Mouse (Mus musculus): Measurements from ENCODE around the gene Ttc16. TPM values are rescaled to one million over a fixed set of nuclear protein-coding genes. Genes with fewer than 3 reads are reported as not detected.

Ttc16 gene
- polyA plus RNA-seq (2015; fragmentation: Nextera tagmentation; extraction: Ambion mirVana) = 0.07 TPM in 1 of 2 replicates, not detected in the other

GRCm38 (mm10) chr2:32775359-32776074, at the start of gene Ttc16, which contains the start of gene Ptrh1:
Gene Ttc16 (minus strand): TSS chr2:32775633.
Gene Ptrh1 (plus strand): TSS chr2:32775786.

GRCm38 (mm10) chr2:32784048-32784681, 8.7 kb upstream of the Ttc16 start, which contains the start of gene Cfap157:
Gene Cfap157 (minus strand): TSS chr2:32784428.

DNA sequence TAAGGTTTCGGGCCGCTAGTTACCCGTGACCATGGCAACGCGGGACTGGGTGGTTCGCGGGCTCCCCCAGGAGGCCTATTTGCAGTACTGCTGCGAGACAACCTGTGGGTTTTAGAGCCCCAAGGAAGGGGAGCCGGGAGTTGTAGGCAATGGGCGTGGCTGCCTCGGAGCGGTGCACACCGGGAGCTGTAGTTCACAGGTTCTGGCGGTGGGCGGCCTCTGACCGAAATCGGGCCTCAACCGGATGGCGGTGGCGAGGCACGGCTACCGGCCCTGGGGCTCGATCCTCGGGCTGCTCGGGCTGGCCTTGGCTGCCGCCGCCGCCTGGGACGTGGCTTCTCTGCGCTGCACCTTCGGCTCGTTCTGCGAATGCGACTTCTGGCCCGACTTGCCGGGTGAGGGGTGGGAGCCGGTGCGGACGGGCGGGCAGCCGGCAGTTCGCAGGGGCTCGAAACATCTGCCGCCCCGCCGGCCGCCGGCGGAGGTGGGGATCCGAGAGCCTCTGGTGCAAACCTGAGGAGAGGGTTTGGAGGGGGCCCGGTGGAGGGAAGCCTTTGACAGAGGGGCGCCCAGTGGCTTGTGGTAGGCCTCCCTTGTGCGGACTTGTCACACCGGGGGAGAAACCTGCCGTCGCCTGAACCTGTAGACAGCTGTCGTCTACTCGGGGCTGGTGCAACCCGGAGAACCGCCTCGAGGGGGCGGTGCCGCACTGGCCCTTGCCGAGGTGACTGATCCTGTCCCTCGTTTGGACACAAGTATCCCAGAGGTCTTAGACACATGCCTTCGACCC, 18.2 kb downstream of the Ttc16 start, which contains the start of gene Tor2a:
TSS of gene Tor2a (plus strand) at position 179 of the 790 bp plus-strand sequence.

DNA sequence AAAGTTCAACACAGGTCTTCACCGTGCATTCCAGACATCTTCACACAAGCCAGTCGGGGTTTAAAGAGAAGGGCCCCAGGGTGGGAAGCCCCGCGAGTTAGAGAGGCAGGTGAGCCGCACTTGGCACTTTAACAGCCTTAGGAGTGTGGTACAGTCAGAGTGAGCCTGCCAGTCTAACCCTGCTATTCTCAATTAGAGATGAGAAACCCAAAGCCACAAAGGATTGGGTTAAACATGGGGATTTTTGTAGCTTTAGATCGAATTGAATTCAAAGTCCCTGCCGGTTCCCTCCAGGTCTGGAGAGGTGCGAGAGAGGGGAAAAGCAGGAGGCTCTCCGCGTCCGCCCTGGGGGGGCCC, 34.5 kb downstream of the Ttc16 start, which contains the start of gene 6330409D20Rik:
TSS of gene 6330409D20Rik (minus strand) at position 101 of the 357 bp plus-strand sequence.

GRCm38 (mm10) chr2:32720681-32721229, 54.7 kb downstream of the Ttc16 start, which contains the start of gene Sh2d3c:
Gene Sh2d3c (plus strand): TSS chr2:32721055.

GRCm38 (mm10) chr2:32712934-32713817, 62.3 kb downstream of the Ttc16 start, which contains the start of gene Cdk9:
Gene Cdk9 (minus strand): TSS chr2:32713076.

Small RNA genes within 50 kb of the gene (microRNA-seq; reads per million reads assigned to microRNA genes)
- gene Mir2861 (ENCODE audit: borderline replicate concordance, insufficient number of aligned reads) = not detected
- gene Mir3960 (ENCODE audit: borderline replicate concordance, insufficient number of aligned reads) = not detected

Other genes with a start within 250 kb of the Ttc16 start
- 12.2 and 13.5 TPM in 2 replicates for gene Fam102a, start 240.3 kb downstream of the Ttc16 start, polyA plus RNA-seq (2015; fragmentation: Nextera tagmentation; extraction: Ambion mirVana)
- 84.7 and 92.7 TPM in 2 replicates for gene Dpm2, start 204.8 kb downstream of the Ttc16 start, polyA plus RNA-seq (2015; fragmentation: Nextera tagmentation; extraction: Ambion mirVana)
- 0.23 and 0.30 TPM in 2 replicates for gene Pip5kl1, start 200.8 kb downstream of the Ttc16 start, polyA plus RNA-seq (2015; fragmentation: Nextera tagmentation; extraction: Ambion mirVana)
- 0.14 and 0.32 TPM in 2 replicates for gene 9430097D07Rik, start 199.9 kb downstream of the Ttc16 start, polyA plus RNA-seq (2015; fragmentation: Nextera tagmentation; extraction: Ambion mirVana)
- 10.8 and 12.2 TPM in 2 replicates for gene St6galnac4, start 188.5 kb downstream of the Ttc16 start, polyA plus RNA-seq (2015; fragmentation: Nextera tagmentation; extraction: Ambion mirVana)
- 21.6 and 31.5 TPM in 2 replicates for gene St6galnac6, start 175.9 kb downstream of the Ttc16 start, polyA plus RNA-seq (2015; fragmentation: Nextera tagmentation; extraction: Ambion mirVana)
- gene Ak1, start 153.9 kb downstream of the Ttc16 start, polyA plus RNA-seq (2015; fragmentation: Nextera tagmentation; extraction: Ambion mirVana) = 41.5 and 46.4 TPM in 2 replicates
- 48.8 and 66.6 TPM in 2 replicates for gene Eng, start 129.0 kb downstream of the Ttc16 start, polyA plus RNA-seq (2015; fragmentation: Nextera tagmentation; extraction: Ambion mirVana)
- 18.9 and 30.7 TPM in 2 replicates for gene Fpgs, start 71.5 kb downstream of the Ttc16 start, polyA plus RNA-seq (2015; fragmentation: Nextera tagmentation; extraction: Ambion mirVana)
- gene Cdk9, start 62.6 kb downstream of the Ttc16 start, polyA plus RNA-seq (2015; fragmentation: Nextera tagmentation; extraction: Ambion mirVana) = 68.7 and 83.3 TPM in 2 replicates
- 23.3 and 23.8 TPM in 2 replicates for gene Sh2d3c, start 54.6 kb downstream of the Ttc16 start, polyA plus RNA-seq (2015; fragmentation: Nextera tagmentation; extraction: Ambion mirVana)
- gene 6330409D20Rik, start 34.6 kb downstream of the Ttc16 start, polyA plus RNA-seq (2015; fragmentation: Nextera tagmentation; extraction: Ambion mirVana) = 0.61 and 0.76 TPM in 2 replicates
- 36.1 and 50.2 TPM in 2 replicates for gene Tor2a, start 18.4 kb downstream of the Ttc16 start, polyA plus RNA-seq (2015; fragmentation: Nextera tagmentation; extraction: Ambion mirVana)
- gene Ptrh1, start 153 bp upstream of the Ttc16 start, polyA plus RNA-seq (2015; fragmentation: Nextera tagmentation; extraction: Ambion mirVana) = 2.3 and 3.2 TPM in 2 replicates
- 0.11 TPM in 1 of 2 replicates, not detected in the other for gene Cfap157, start 8.8 kb upstream of the Ttc16 start, polyA plus RNA-seq (2015; fragmentation: Nextera tagmentation; extraction: Ambion mirVana)
- gene Stxbp1, start 71.6 kb upstream of the Ttc16 start, polyA plus RNA-seq (2015; fragmentation: Nextera tagmentation; extraction: Ambion mirVana) = 24.2 and 45.3 TPM in 2 replicates
- gene Fam129b, start 100.5 kb upstream of the Ttc16 start, polyA plus RNA-seq (2015; fragmentation: Nextera tagmentation; extraction: Ambion mirVana) = 22.0 and 34.5 TPM in 2 replicates
- 137 and 195 TPM in 2 replicates for gene Rpl12, start 185.9 kb upstream of the Ttc16 start, polyA plus RNA-seq (2015; fragmentation: Nextera tagmentation; extraction: Ambion mirVana)
- 8.5 and 8.9 TPM in 2 replicates for gene Lrsam1, start 186.0 kb upstream of the Ttc16 start, polyA plus RNA-seq (2015; fragmentation: Nextera tagmentation; extraction: Ambion mirVana)
- 18.7 and 30.2 TPM in 2 replicates for gene Slc2a8, start 206.4 kb upstream of the Ttc16 start, polyA plus RNA-seq (2015; fragmentation: Nextera tagmentation; extraction: Ambion mirVana)